Comparison of ENCODE assay signal across 13 mouse cellular contexts in genomic region chr5:134236796-134237195, GRCm38 (mm10). TPM values are rescaled to one million over a fixed set of nuclear protein-coding genes. Genes with fewer than 3 reads are reported as not detected.
DNase-seq lines count a peak whose midpoint lies in the region; ATAC-seq and TF ChIP-seq lines count a peak whose summit lies in the region.
"Had no signal": no experiment of that assay in that cellular context is flagged by ENCODE, and none has a peak within 500 bp of the region (broad histone marks: within the 10 kb centered on the region; RNA-seq: fewer than 3 reads in every experiment).

No protein-coding gene starts in this region.

- H3K4me2 ChIP-seq in intestine, embryonic 16.5 days (ENCODE audit: low read depth, low read length), result no peak overlapping the region
- H3K4me2 ChIP-seq in intestine, postnatal 0 days (replicated peaks; ENCODE audit: low read depth), result no peak overlapping the region
- H3K4me2 ChIP-seq: limb, embryonic 13.5 days had no signal

- ATAC-seq in intestine, embryonic 16.5 days, result no peak
- no peak for ATAC-seq in intestine, postnatal 0 days
- ATAC-seq: hindbrain, embryonic 16.5 days; midbrain, embryonic 16.5 days had no signal

- DNase-seq in CD8-positive naive resting alpha-beta T cell, adult 2 months (ENCODE audit: low read depth in 2 of 2, low spot score in 2 of 2), result peak; percentile 86 to 91
- peak; percentile 84 for DNase-seq in lung, postnatal 25 days (ENCODE audit: low spot score)
- peak; percentile 89 for DNase-seq in splenic B cell, adult 2 months (ENCODE audit: low read depth, low spot score)
- DNase-seq in left cerebral cortex, postnatal 25 days (ENCODE audit: low spot score in 2 of 2), result no peak
- DNase-seq in gastrocnemius, postnatal 25 days, result no peak
- no peak for DNase-seq in cerebellum, adult 8-10 months
- DNase-seq: cerebellum, adult 9-11 months; kidney, postnatal 4 days had no signal

- H3K27ac ChIP-seq in intestine, embryonic 16.5 days (ENCODE audit: low read length), result 0 out of 2 replicates have a peak overlapping the region, but pooled peaks have one; percentile 14
- H3K27ac ChIP-seq in intestine, postnatal 0 days (ENCODE audit: low read depth, low read length), result no peak overlapping the region

- TF ChIP-seq CTCF in intestine, postnatal 0 days (IDR thresholded peaks at IDR 0.05; ENCODE audit: low read depth), result no peak

- no peak overlapping the region for H3K4me3 ChIP-seq in intestine, embryonic 16.5 days (ENCODE audit: low read length)
- no peak overlapping the region for H3K4me3 ChIP-seq in intestine, postnatal 0 days (ENCODE audit: low read depth, low read length)
- H3K4me3 ChIP-seq: limb, embryonic 13.5 days had no signal

- H3K4me1 ChIP-seq in intestine, embryonic 16.5 days (ENCODE audit: control insufficient read depth, insufficient read depth, low read length), result peaks cover 29% of the 10 kb centered on the region
- H3K4me1 ChIP-seq in intestine, postnatal 0 days (replicated peaks; ENCODE audit: control insufficient read depth, insufficient read depth, low read length), result 0 out of 2 replicates have a peak, but pooled peaks cover 3% of the 10 kb centered on the region

- peaks cover 32% of the 10 kb centered on the region for H3K36me3 ChIP-seq in intestine, embryonic 16.5 days (ENCODE audit: control insufficient read depth, insufficient read depth, low read length)
- peaks cover 55% of the 10 kb centered on the region for H3K36me3 ChIP-seq in intestine, postnatal 0 days (ENCODE audit: control insufficient read depth, insufficient read depth)
- H3K36me3 ChIP-seq in splenic B cell, adult 2 months (ENCODE audit: control insufficient read depth, insufficient read depth, low read length, poor library complexity, severe bottlenecking), result peaks cover 5% of the 10 kb centered on the region

- H3K9ac ChIP-seq in intestine, embryonic 16.5 days (ENCODE audit: low read depth, low read length), result no peak overlapping the region
- H3K9ac ChIP-seq in intestine, postnatal 0 days (ENCODE audit: low read depth, low read length), result no peak overlapping the region
- H3K9ac ChIP-seq: limb, embryonic 13.5 days had no signal

- intact Hi-C loops in left cerebral cortex, postnatal 25 days (cut with DNase I), result no loop called here

- H3K9me3 ChIP-seq in intestine, embryonic 16.5 days (ENCODE audit: control insufficient read depth, low read length), result no peaks in the 10 kb centered on the region
- H3K9me3 ChIP-seq in intestine, postnatal 0 days (ENCODE audit: control insufficient read depth), result no peaks in the 10 kb centered on the region
- H3K9me3 ChIP-seq: limb, embryonic 13.5 days had no signal

- H3K27me3 ChIP-seq in intestine, embryonic 16.5 days (replicated peaks; ENCODE audit: control insufficient read depth, insufficient read depth, low read length), result no peaks in the 10 kb centered on the region
- no peaks in the 10 kb centered on the region for H3K27me3 ChIP-seq in intestine, postnatal 0 days (replicated peaks; ENCODE audit: control insufficient read depth, insufficient read depth, low read length)
- no peaks in the 10 kb centered on the region for H3K27me3 ChIP-seq in splenic B cell, adult 2 months (ENCODE audit: control insufficient read depth, insufficient read depth, low read length, poor library complexity, severe bottlenecking)
- H3K27me3 ChIP-seq: limb, embryonic 13.5 days had no signal

- 80% methylated on average over 6 of the region's 6 CpGs for WGBS in intestine, embryonic 16.5 days
- WGBS in intestine, postnatal 0 days, result 74% methylated on average over 6 of the region's 6 CpGs

RNA-seq across cellular contexts. Expression of gene Ncf1, which starts 7.4 kb away (rescaled TPM):
- 5.7 and 6.6 TPM in 2 replicates for polyA plus RNA-seq in intestine, embryonic 16.5 days (2015; fragmentation: Nextera tagmentation; extraction: Ambion mirVana)
- 2.1 TPM in 2 replicates for polyA plus RNA-seq in intestine, postnatal 0 days (2015; fragmentation: Nextera tagmentation; extraction: Ambion mirVana)
- total RNA-seq in left cerebral cortex, postnatal 25 days (2021), result 1 to 10 TPM; 5.1 to 7.3 TPM
- total RNA-seq in gastrocnemius, postnatal 25 days (2021), result 1 to 10 TPM; 1.8 to 2.2 TPM

RNA-seq across cellular contexts. Expression of gene Gtf2ird2, which starts 53.0 kb away (rescaled TPM):
- 7.0 TPM in 2 replicates for polyA plus RNA-seq in intestine, embryonic 16.5 days (2015; fragmentation: Nextera tagmentation; extraction: Ambion mirVana)
- 2.9 and 3.6 TPM in 2 replicates for polyA plus RNA-seq in intestine, postnatal 0 days (2015; fragmentation: Nextera tagmentation; extraction: Ambion mirVana)
- 10 to 100 TPM; 15.1 to 16.7 TPM for total RNA-seq in left cerebral cortex, postnatal 25 days (2021)
- 1 to 10 TPM; 5.3 to 5.4 TPM for total RNA-seq in gastrocnemius, postnatal 25 days (2021)

Comparison
In these comparisons a context has a peak if more than half of its experiments do, and no peak if none do; other contexts are left out.
1. DNase-seq: peak in CD8-positive naive resting alpha-beta T cell, adult 2 months (2 of 2), lung, postnatal 25 days (single experiment) and splenic B cell, adult 2 months (single experiment); none in left cerebral cortex, postnatal 25 days (0 of 2), gastrocnemius, postnatal 25 days (single experiment) and cerebellum, adult 8-10 months (single experiment).